Mouse (Mus musculus) midbrain, postnatal 0 days (tissue): ENCODE data around the gene Dgkd. TPM values are rescaled to one million over a fixed set of nuclear protein-coding genes. Genes with fewer than 3 reads are reported as not detected.

ENCODE experiments used
- ATAC-seq: fragments of 200-750 bp; cut with Nextera tagmentation; 2 replicates; pipeline ENCODE4 v1.8.0; 2017; ENCODE audit warnings: moderate number of reproducible peaks, mild to moderate bottlenecking, moderate TSS enrichment, moderate library complexity; ENCODE audit not compliant: low FRiP score
- DNase-seq: peaks from one replicate; pipeline ENCODE4 v3.0.0-alpha.2; 2015; ENCODE audit warnings: low spot score
- H3K27ac ChIP-seq: fragments of 300-500 bp; sonication (generic); 2 replicates; pipeline ENCODE4 v1.5.1; 2014; ENCODE audit warnings: low read depth, mild to moderate bottlenecking, low read length, mixed read lengths
- H3K27me3 ChIP-seq: fragments of 300-500 bp; sonication (generic); 2 replicates; pipeline ENCODE4 v1.6.1; 2014; ENCODE audit warnings: low read length, control low read depth, mixed read lengths; ENCODE audit not compliant: insufficient read depth
- H3K36me3 ChIP-seq: fragments of 300-500 bp; sonication (generic); 2 replicates; pipeline ENCODE4 v1.6.1; 2014; ENCODE audit warnings: low read length, control low read depth, mixed read lengths; ENCODE audit not compliant: insufficient read depth
- H3K4me1 ChIP-seq: fragments of 300-500 bp; sonication (generic); 2 replicates; pipeline ENCODE4 v1.6.1; 2014; ENCODE audit warnings: mild to moderate bottlenecking, control low read depth, antibody characterized with exemption, low read length, mixed read lengths; ENCODE audit not compliant: insufficient read depth
- H3K4me2 ChIP-seq: fragments of 300-500 bp; sonication (generic); 2 replicates; pipeline ENCODE4 v1.6.1; 2014; ENCODE audit warnings: low read depth, mild to moderate bottlenecking, low read length, mixed read lengths; ENCODE audit not compliant: poor library complexity, severe bottlenecking
- H3K4me3 ChIP-seq: fragments of 300-500 bp; sonication (generic); 2 replicates; pipeline ENCODE4 v1.5.1; 2014; ENCODE audit warnings: low read depth, mild to moderate bottlenecking, low read length, moderate library complexity
- H3K9ac ChIP-seq: fragments of 300-500 bp; sonication (generic); replicated peaks from 2 replicates; pipeline ENCODE4 v1.6.1; 2014; ENCODE audit warnings: mild to moderate bottlenecking, low read length, moderate library complexity, mixed read lengths; ENCODE audit not compliant: poor library complexity, severe bottlenecking
- H3K9me3 ChIP-seq: fragments of 300-500 bp; sonication (generic); 2 replicates; pipeline ENCODE4 v1.6.1; 2016; ENCODE audit warnings: low read length, control low read depth
- CTCF ChIP-seq: IDR thresholded peaks from 2 replicates; pipeline ENCODE4 v1.5.1; 2016; ENCODE audit warnings: antibody characterized with exemption, mild to moderate bottlenecking
- WGBS: fragments of 180-500 bp; shearing (Covaris S2); extraction: QIAGEN DNeasy Blood & Tissue Kit; methylation state at CpG from one replicate; pipeline ENCODE4 v1.1.7; 2014; 5-methylcytosine and 5-hydroxymethylcytosine counted together
- polyA plus RNA-seq: library from polyadenylated mRNA; unstranded; fragments of >200 nt; fragmentation: Nextera tagmentation; extraction: Ambion mirVana; gene quantifications from 2 replicates; pipeline ENCODE4 v1.2.1, GENCODE M21; 2015
- total RNA-seq: library from RNA; depleted of rRNA; stranded (reverse); fragments of >200 nt; gene quantifications from 2 replicates; pipeline ENCODE4 v1.2.3, GENCODE M21; 2014

Gene Dgkd
- total and polyA plus RNA-seq, 2 experiments from 2014 or later = 36.6 to 77.5 TPM

GRCm38 (mm10) chr1:87953073-87953472 is 100.0 kb downstream of the Dgkd start:
- Histone ChIP-seq H3K36me3 (peaks cover 66% of the 10 kb centered on the region), H3K4me1 (no peaks in the 10 kb centered on the region), H3K9ac (no peak overlapping the region), H3K27me3 (no peaks in the 10 kb centered on the region), H3K4me2 (no peak overlapping the region), H3K27ac (no peak overlapping the region), H3K9me3 (no peaks in the 10 kb centered on the region), H3K4me3 (no peak overlapping the region)
- DNase-seq (no peak), ATAC-seq (no peak)
- TF ChIP-seq CTCF = no peak
- 79% methylated on average over 3 of the region's 3 CpGs for WGBS

DNA sequence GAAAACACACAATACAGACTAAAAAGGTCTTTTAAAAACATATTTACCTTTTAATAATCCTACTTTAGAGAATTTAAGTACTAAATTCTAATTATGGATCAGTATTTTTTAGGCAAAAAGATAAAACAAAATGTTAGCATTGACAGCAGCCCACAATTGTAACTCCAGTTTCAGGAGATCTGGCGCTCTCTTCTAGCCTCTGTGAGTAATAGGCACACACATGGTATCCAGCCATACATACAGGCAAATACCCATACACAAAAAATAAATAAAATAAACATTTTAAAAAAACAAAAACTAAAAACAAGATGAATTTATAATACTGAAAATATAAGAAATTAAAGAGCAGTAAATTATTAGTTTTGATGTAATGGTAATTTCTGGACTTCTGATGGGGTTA is 105.8 kb downstream of the Dgkd start:
- Histone ChIP-seq H3K36me3 (peaks cover 45% of the 10 kb centered on the region), H3K4me2 (no peak overlapping the region), H3K4me1 (no peaks in the 10 kb centered on the region), H3K9ac (no peak overlapping the region), H3K4me3 (no peak overlapping the region), H3K27me3 (no peaks in the 10 kb centered on the region), H3K27ac (no peak overlapping the region), H3K9me3 (no peaks in the 10 kb centered on the region)
- DNase-seq = no peak
- ATAC-seq = no peak
- WGBS = 98% methylated on average over 1 of the region's 1 CpGs
- no peak for TF ChIP-seq CTCF

DNA sequence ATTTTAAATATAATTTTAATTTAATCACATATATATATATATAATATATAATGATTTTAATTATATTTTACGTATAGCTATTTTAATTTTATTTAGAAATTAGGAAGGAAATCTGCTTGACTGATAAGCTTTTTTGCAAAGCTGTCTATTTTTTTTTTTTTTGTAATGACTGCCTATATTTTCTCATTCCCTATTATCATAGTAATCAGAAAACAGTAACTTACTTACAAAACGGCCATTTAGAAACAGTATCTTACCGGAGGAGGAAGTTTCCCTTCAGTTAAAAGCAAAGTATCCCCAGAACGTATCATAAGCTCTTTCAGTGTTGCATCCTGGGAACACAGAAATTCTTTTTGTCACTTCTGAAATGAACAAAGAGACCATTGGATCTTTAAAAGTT is 106.4 kb downstream of the Dgkd start:
- Histone ChIP-seq H3K4me1 (no peaks in the 10 kb centered on the region), H3K36me3 (peaks cover 45% of the 10 kb centered on the region), H3K9ac (no peak overlapping the region), H3K4me2 (no peak overlapping the region), H3K9me3 (no peaks in the 10 kb centered on the region), H3K4me3 (no peak overlapping the region), H3K27me3 (no peaks in the 10 kb centered on the region), H3K27ac (no peak overlapping the region)
- no peak for TF ChIP-seq CTCF
- 83% methylated on average over 4 of the region's 4 CpGs for WGBS
- ATAC-seq (no peak), DNase-seq (no peak)

GRCm38 (mm10) chr1:87959998-87960431 is 106.9 kb downstream of the Dgkd start:
- Histone ChIP-seq H3K4me1 (no peaks in the 10 kb centered on the region), H3K4me3 (no peak overlapping the region), H3K36me3 (peaks cover 43% of the 10 kb centered on the region), H3K9me3 (no peaks in the 10 kb centered on the region), H3K9ac (no peak overlapping the region), H3K27ac (no peak overlapping the region), H3K4me2 (no peak overlapping the region), H3K27me3 (no peaks in the 10 kb centered on the region)
- ATAC-seq (no peak), DNase-seq (no peak)
- no peak for TF ChIP-seq CTCF
- 36% methylated on average over 4 of the region's 4 CpGs for WGBS

GRCm38 (mm10) chr1:87960752-87961151 is 107.7 kb downstream of the Dgkd start:
- Histone ChIP-seq H3K4me2 (no peak overlapping the region), H3K9ac (no peak overlapping the region), H3K4me3 (no peak overlapping the region), H3K27ac (no peak overlapping the region), H3K27me3 (no peaks in the 10 kb centered on the region), H3K36me3 (peaks cover 38% of the 10 kb centered on the region), H3K4me1 (no peaks in the 10 kb centered on the region), H3K9me3 (no peaks in the 10 kb centered on the region)
- TF ChIP-seq CTCF = no peak
- ATAC-seq = no peak
- DNase-seq = no peak
- 97% methylated on average over 4 of the region's 4 CpGs for WGBS

DNA sequence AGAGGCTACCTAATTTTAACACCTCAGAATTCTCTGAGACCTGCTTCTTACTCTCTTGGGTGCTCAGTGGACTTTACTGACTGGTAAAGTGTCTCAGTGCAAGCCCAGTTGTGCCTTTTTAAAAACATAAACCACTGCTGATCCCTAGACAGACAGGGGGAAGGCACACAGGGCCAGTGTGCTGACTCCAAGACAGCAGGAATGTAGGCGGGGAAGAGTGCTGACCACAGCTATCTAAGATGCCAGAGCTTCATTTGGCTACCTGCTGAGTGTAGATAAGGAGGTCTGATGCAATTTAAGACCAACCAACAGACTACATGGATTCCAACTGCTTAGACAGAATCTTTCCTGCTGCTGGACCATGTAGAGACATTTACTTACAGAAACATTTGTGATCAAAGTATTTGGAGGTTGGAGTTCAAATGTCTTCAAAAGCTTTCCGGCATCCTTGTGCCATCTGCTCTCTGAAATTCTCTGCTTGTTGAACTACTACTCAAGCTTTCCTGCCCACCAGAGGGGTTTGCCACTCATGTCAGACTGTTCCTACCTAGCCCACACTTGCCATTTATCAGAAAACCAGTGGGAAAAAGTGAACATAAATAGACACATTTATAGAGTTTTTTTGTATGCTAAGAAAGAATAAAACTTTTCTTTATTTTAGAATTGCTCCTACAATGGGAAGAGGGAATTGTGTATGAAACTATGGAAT is 108.5 kb downstream of the Dgkd start:
- 82% methylated on average over 2 of the region's 2 CpGs for WGBS
- DNase-seq (no peak), ATAC-seq (no peak)
- no peaks in the 10 kb centered on the region for H3K4me1 ChIP-seq
- no peak overlapping the region for H3K9ac ChIP-seq
- no peak overlapping the region for H3K27ac ChIP-seq
- H3K36me3 ChIP-seq = peaks cover 37% of the 10 kb centered on the region
- no peak for TF ChIP-seq CTCF
- no peaks in the 10 kb centered on the region for H3K9me3 ChIP-seq
- no peak overlapping the region for H3K4me2 ChIP-seq
- no peaks in the 10 kb centered on the region for H3K27me3 ChIP-seq
- H3K4me3 ChIP-seq = no peak overlapping the region
